Mouse (Mus musculus): ENCODE data around the gene Gm7971. TPM values are rescaled to one million over a fixed set of nuclear protein-coding genes. Genes with fewer than 3 reads are reported as not detected.
"Not testable (repeated sequence)": the region's sequence is repeated elsewhere in the genome, so short reads cannot be mapped to it uniquely, and the experiment has no call there.

The Gm7971 gene
- not detected in 2 replicates for total RNA-seq (2014; fragmentation: Nextera tagmentation)
- total RNA-seq (2017), result 0.22 TPM in 1 of 2 replicates, not detected in the other
- polyA plus RNA-seq (2012), result not detected in 2 replicates

GRCm38 (mm10) chr5:95594775-95595174 lies at the start of gene Gm7971:
Gene Gm7971, minus strand, starts transcription at chr5:95594875.
- not testable (repeated sequence) for H3K4me3 ChIP-seq (ENCODE audit: low read depth, low read length); H3K36me3 ChIP-seq (replicated peaks); H3K9me3 ChIP-seq (replicated peaks); DNase-seq (ENCODE audit: low spot score); H3K4me1 ChIP-seq (ENCODE audit: insufficient read depth, low read depth, low read length); H3K27me3 ChIP-seq (ENCODE audit: insufficient read depth, low read length); ATAC-seq (ENCODE audit: extremely low read depth, insufficient number of reproducible peaks, low FRiP score, poor library complexity, severe bottlenecking)

Other genes starting within 250 kb of the Gm7971 start
- not detected in 2 replicates for gene D5Ertd577e, start 138.1 kb downstream of the Gm7971 start, total RNA-seq (2014; fragmentation: Nextera tagmentation)
- gene D5Ertd577e, start 138.1 kb downstream of the Gm7971 start, total RNA-seq (2017), result not detected in 2 replicates
- gene D5Ertd577e, start 138.1 kb downstream of the Gm7971 start, polyA plus RNA-seq (2012), result not detected in 2 replicates
- not detected in 2 replicates for gene Gm3286, start 84.1 kb downstream of the Gm7971 start, total RNA-seq (2014; fragmentation: Nextera tagmentation)
- gene Gm3286, start 84.1 kb downstream of the Gm7971 start, total RNA-seq (2017), result 0.38 TPM in 1 of 2 replicates, not detected in the other
- gene Gm3286, start 84.1 kb downstream of the Gm7971 start, polyA plus RNA-seq (2012), result not detected in 2 replicates
- gene Gm7978, start 141.3 kb upstream of the Gm7971 start, total RNA-seq (2014; fragmentation: Nextera tagmentation), result not detected in 2 replicates
- gene Gm7978, start 141.3 kb upstream of the Gm7971 start, total RNA-seq (2017), result 0.05 TPM in 1 of 2 replicates, not detected in the other
- gene Gm7978, start 141.3 kb upstream of the Gm7971 start, polyA plus RNA-seq (2012), result not detected in 2 replicates
- not detected in 2 replicates for gene Gm7982, start 147.1 kb upstream of the Gm7971 start, total RNA-seq (2014; fragmentation: Nextera tagmentation)
- 0.11 TPM in 1 of 2 replicates, not detected in the other for gene Gm7982, start 147.1 kb upstream of the Gm7971 start, total RNA-seq (2017)
- gene Gm7982, start 147.1 kb upstream of the Gm7971 start, polyA plus RNA-seq (2012), result not detected in 2 replicates
- gene E330014E10Rik, start 181.1 kb upstream of the Gm7971 start, total RNA-seq (2014; fragmentation: Nextera tagmentation), result not detected in 2 replicates
- not detected in 2 replicates for gene E330014E10Rik, start 181.1 kb upstream of the Gm7971 start, total RNA-seq (2017)
- gene E330014E10Rik, start 181.1 kb upstream of the Gm7971 start, polyA plus RNA-seq (2012), result not detected in 2 replicates